Mouse (Mus musculus): ENCODE results near the gene Ube2e2.

GRCm38 (mm10) chr14:18759601-18760356 is 134.3 kb downstream of the Ube2e2 start:
- TF ChIP-seq CTCF (IDR thresholded peaks at IDR 0.05) (no peak), EP300 (IDR thresholded peaks at IDR 0.05) (no peak)
